Mouse (Mus musculus) kidney, adult 2 months (tissue): ENCODE measurements at regions not wholly inside any gene's neighbourhood (a gene's known extent, or its start where the extent isn't known, plus 50 kb on each side); places are given as distances from the start of the nearest gene placed in this dataset.
A peak's percentile ranks its signal among the peaks of the same experiment; 100 is the strongest.

ENCODE experiments used
- DNase-seq: peaks from one replicate; pipeline ENCODE4 v3.0.0; 2021
- H3K27ac ChIP-seq: fragments of 200-500 bp; 2 replicates; pipeline ENCODE4 v1.5.1; 2012; ENCODE audit warnings: low read depth, low read length, control low read depth, inconsistent platforms; ENCODE audit not compliant: insufficient read depth
- H3K27me3 ChIP-seq: fragments of 200-500 bp; replicated peaks from 2 replicates; pipeline ENCODE4 v1.6.1; 2012; ENCODE audit warnings: mild to moderate bottlenecking, moderate library complexity, low read length, inconsistent platforms; ENCODE audit not compliant: control insufficient read depth, insufficient read depth
- H3K36me3 ChIP-seq: fragments of 200-500 bp; 2 replicates; pipeline ENCODE4 v1.6.1; 2012; ENCODE audit warnings: mild to moderate bottlenecking, moderate library complexity, low read length, inconsistent platforms; ENCODE audit not compliant: control insufficient read depth, insufficient read depth
- H3K4me1 ChIP-seq: fragments of 200-500 bp; 2 replicates; pipeline ENCODE4 v1.6.1; 2011; ENCODE audit warnings: low read length; ENCODE audit not compliant: control insufficient read depth, insufficient read depth
- H3K4me3 ChIP-seq: fragments of 200-500 bp; 2 replicates; pipeline ENCODE4 v1.5.1; 2011; ENCODE audit warnings: mild to moderate bottlenecking, low read depth, low read length, control low read depth; ENCODE audit not compliant: insufficient read depth
- CTCF ChIP-seq: fragments of 200-500 bp; conservative IDR thresholded peaks from 2 replicates; pipeline ENCODE4 v1.5.1; 2011; ENCODE audit warnings: low read depth, mild to moderate bottlenecking, control low read depth, low read length, moderate library complexity, mixed read lengths; ENCODE audit not compliant: insufficient read depth, insufficient read length
- POLR2A ChIP-seq: fragments of 200-500 bp; IDR thresholded peaks from one replicate; pipeline ENCODE4 v1.6.1; 2011; ENCODE audit warnings: low read depth, low read length, control low read depth
- WGBS: fragments of 180-500 bp; shearing (Covaris S2); methylation state at CpG from one replicate; pipeline ENCODE4 v1.1.7; 2018; 5-methylcytosine and 5-hydroxymethylcytosine counted together

GRCm38 (mm10) chr4:33720972-33721371, 203.4 kb upstream of the Cnr1 start:
- no peaks in the 10 kb centered on the region for H3K27me3 ChIP-seq
- no peak for TF ChIP-seq CTCF
- no peak for TF ChIP-seq POLR2A
- no peak overlapping the region for H3K4me3 ChIP-seq
- no peak for DNase-seq
- no peak overlapping the region for H3K27ac ChIP-seq
- WGBS, result 93% methylated on average over 10 of the region's 10 CpGs
- no peaks in the 10 kb centered on the region for H3K4me1 ChIP-seq
- no peaks in the 10 kb centered on the region for H3K36me3 ChIP-seq

GRCm38 (mm10) chr4:33721971-33722370, 202.4 kb upstream of the Cnr1 start:
- H3K4me3 ChIP-seq, result no peak overlapping the region
- H3K36me3 ChIP-seq, result no peaks in the 10 kb centered on the region

GRCm38 (mm10) chr4:33731837-33732236, 192.6 kb upstream of the Cnr1 start:
- 95% methylated on average over 4 of the region's 4 CpGs for WGBS
- H3K36me3 ChIP-seq, result no peaks in the 10 kb centered on the region
- H3K27ac ChIP-seq, result no peak overlapping the region
- DNase-seq, result no peak
- no peaks in the 10 kb centered on the region for H3K27me3 ChIP-seq
- TF ChIP-seq CTCF (no peak), POLR2A (no peak)
- H3K4me3 ChIP-seq, result no peak overlapping the region
- H3K4me1 ChIP-seq, result no peaks in the 10 kb centered on the region

More at GRCm38 (mm10) chr4:33721971-33722370, 202.4 kb upstream of the Cnr1 start:
- DNase-seq, result no peak
- 91% methylated on average over 4 of the region's 4 CpGs for WGBS
- Histone ChIP-seq H3K4me1 (no peaks in the 10 kb centered on the region), H3K27me3 (no peaks in the 10 kb centered on the region), H3K27ac (no peak overlapping the region)
- no peak for TF ChIP-seq CTCF
- TF ChIP-seq POLR2A, result no peak

- no peak overlapping the region for H3K4me3 ChIP-seq
- no peaks in the 10 kb centered on the region for H3K4me1 ChIP-seq
- H3K27me3 ChIP-seq, result no peaks in the 10 kb centered on the region
- peak; percentile 24 for DNase-seq
- H3K36me3 ChIP-seq, result no peaks in the 10 kb centered on the region
- no peak overlapping the region for H3K27ac ChIP-seq
- TF ChIP-seq POLR2A, result no peak
- TF ChIP-seq CTCF, result no peak
- WGBS, result 18% methylated on average over 8 of the region's 8 CpGs
These were observed 189.5 kb upstream of the Cnr1 start for GRCm38 (mm10) chr4:33734923-33735322.

- no peak overlapping the region for H3K27ac ChIP-seq
These were observed 188.9 kb upstream of the Cnr1 start for GRCm38 (mm10) chr4:33735442-33735966.

GRCm38 (mm10) chr4:33736061-33736701, 188.2 kb upstream of the Cnr1 start:
- H3K4me1 ChIP-seq, result no peaks in the 10 kb centered on the region
- no peak overlapping the region for H3K4me3 ChIP-seq
- 49% methylated on average over 9 of the region's 9 CpGs for WGBS
- H3K27me3 ChIP-seq, result no peaks in the 10 kb centered on the region
- no peak for DNase-seq
- no peaks in the 10 kb centered on the region for H3K36me3 ChIP-seq
- no peak overlapping the region for H3K27ac ChIP-seq
- TF ChIP-seq CTCF (no peak), POLR2A (no peak)

More at GRCm38 (mm10) chr4:33735442-33735966, 188.9 kb upstream of the Cnr1 start:
- Histone ChIP-seq H3K4me3 (no peak overlapping the region), H3K4me1 (no peaks in the 10 kb centered on the region), H3K27me3 (no peaks in the 10 kb centered on the region), H3K36me3 (no peaks in the 10 kb centered on the region)
- 31% methylated on average over 3 of the region's 3 CpGs for WGBS
- no peak for TF ChIP-seq POLR2A
- no peak for TF ChIP-seq CTCF
- peak; percentile 4 for DNase-seq

- no peaks in the 10 kb centered on the region for H3K4me1 ChIP-seq
- TF ChIP-seq CTCF, result no peak
- TF ChIP-seq POLR2A, result no peak
- no peak overlapping the region for H3K27ac ChIP-seq
- H3K27me3 ChIP-seq, result no peaks in the 10 kb centered on the region
- H3K4me3 ChIP-seq, result no peak overlapping the region
- H3K36me3 ChIP-seq, result no peaks in the 10 kb centered on the region
- 60% methylated on average over 1 of the region's 1 CpGs for WGBS
- DNase-seq, result no peak
These were observed 187.1 kb upstream of the Cnr1 start for GRCm38 (mm10) chr4:33737337-33737736.
